Mouse (Mus musculus) C2C12 (cell line): ENCODE results near the gene 3110082I17Rik.

Experiments
- CTCF ChIP-seq: IDR thresholded peaks from one replicate; pipeline ENCODE4 v1.5.1; 2011; ENCODE audit not compliant: control insufficient read depth, insufficient read depth, insufficient read length
- MAX ChIP-seq: IDR thresholded peaks from one replicate; pipeline ENCODE4 v1.6.1; 2011; ENCODE audit warnings: mild to moderate bottlenecking, control low read depth
- MYOD1 ChIP-seq: IDR thresholded peaks from one replicate; pipeline ENCODE4 v1.6.1; 2011; ENCODE audit warnings: low read depth; ENCODE audit not compliant: control insufficient read depth, insufficient read length

DNA sequence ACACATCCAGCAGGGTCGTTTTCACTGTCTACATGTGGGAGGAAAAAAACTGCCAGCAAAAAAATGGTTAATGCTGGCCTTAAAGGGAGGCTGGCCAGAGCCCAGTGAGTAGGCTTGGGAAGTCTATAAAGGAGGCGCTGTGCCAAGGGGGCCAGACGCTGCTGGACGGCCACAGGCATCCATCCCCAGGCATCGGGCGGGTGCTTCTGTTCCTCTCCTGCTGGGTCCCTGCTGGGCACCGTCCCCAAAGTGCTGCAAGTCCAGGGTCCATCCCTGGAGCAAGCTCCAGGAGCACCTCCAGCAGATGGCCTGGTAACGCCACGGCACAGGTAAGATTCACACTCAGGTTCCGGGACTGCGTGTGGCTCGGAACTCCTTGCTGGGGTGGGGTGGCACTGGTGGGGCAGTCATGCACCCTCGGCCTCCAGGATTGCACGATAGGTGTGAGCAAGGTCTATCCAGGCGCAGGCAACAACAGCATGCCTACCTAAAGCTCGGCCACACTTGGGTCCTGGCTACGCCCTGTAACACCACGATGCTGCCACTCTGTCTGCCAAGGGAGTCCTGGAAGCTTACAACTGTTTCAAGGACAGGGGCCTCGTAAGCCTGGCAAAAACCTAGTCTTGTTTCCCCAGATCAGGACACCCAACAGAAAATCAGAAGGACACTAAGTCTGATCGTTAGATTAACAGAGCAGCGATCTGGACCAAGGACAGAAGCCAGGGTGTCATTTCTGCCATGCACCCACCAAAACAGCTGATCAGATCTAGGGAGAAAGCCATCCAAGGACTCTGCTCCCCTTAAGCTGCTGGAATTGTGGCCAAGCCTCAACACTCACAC is 37.1 kb downstream of the 3110082I17Rik start, which contains the start of gene Gper1:
- TF ChIP-seq CTCF (no peak), MAX (no peak), MYOD1 (no peak)
